Mouse (Mus musculus) monocyte, adult 2 months (primary cell): ENCODE data around the gene Col23a1.

Source experiments
- DNase-seq, 2 experiments: peaks; one replicate each; pipeline ENCODE4 v3.0.0; 2022; ENCODE audit warnings: low spot score in 2 of 2, low read depth in 1 of 2

Gene Col23a1

DNA sequence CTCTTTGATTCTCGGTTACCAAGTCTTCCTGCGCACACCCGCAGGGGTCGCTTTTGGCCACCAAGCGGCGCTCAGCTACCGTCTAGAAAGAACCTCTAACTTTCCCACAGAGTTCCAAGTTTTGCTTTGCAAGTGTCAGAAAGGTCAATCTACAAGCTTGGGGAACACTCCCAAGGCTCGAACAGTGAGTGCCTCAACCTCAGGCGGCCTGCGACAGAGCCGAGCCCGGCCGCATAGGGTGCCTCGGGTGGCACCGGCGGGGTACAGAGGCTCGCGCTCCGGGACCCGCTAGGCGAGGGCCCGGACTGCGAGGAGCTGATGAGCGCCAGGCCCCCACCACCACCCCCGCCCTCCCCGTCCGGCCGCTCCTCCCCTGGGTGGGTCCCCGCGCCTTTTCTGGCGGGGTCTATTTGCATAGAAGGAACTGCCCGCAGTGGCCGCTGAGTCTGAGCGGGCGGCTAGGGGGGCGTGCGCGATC, at the start of gene Col23a1:
Col23a1 (plus strand) TSS at position 357 of the 478 bp plus-strand sequence.
- DNase-seq: peak in 1 of 2 experiments; percentile 6

GRCm38 (mm10) chr11:51242897-51243296, 46.8 kb upstream of the Col23a1 start:
- no peak for DNase-seq

DNA sequence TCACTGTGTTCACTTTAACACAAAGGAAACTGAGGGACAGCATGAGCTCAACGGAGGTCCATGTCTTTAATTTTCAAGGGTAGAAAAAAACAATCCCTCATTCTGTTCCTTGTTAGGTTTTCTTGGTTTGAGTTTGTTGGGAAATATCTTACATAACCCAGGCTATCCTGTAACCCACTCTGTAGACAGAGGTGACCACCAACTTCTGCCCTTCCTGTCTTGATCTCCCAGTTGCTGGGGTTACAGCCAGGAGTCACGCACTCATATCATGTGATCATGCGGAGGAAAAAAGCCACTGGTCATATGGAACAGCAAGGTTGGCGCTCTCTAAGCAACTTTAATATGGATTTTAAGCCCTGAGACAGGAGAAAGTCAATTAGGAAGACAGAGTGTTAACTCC, 32.7 kb upstream of the Col23a1 start:
- no peak for DNase-seq

GRCm38 (mm10) chr11:51261680-51262219, 28.0 kb upstream of the Col23a1 start, which contains the start of gene Clk4:
Clk4 (plus strand) TSS chr11:51261730.
- DNase-seq: no peak

GRCm38 (mm10) chr11:51262342-51263285, 27.1 kb upstream of the Col23a1 start, which contains the start of gene BC049762:
BC049762 (minus strand) TSS chr11:51263046.
- DNase-seq: peak; percentile 96 to 99

GRCm38 (mm10) chr11:51263286-51263831, 26.4 kb upstream of the Col23a1 start:
- DNase-seq: no peak

GRCm38 (mm10) chr11:51264352-51264751, 25.4 kb upstream of the Col23a1 start:
- no peak for DNase-seq

DNA sequence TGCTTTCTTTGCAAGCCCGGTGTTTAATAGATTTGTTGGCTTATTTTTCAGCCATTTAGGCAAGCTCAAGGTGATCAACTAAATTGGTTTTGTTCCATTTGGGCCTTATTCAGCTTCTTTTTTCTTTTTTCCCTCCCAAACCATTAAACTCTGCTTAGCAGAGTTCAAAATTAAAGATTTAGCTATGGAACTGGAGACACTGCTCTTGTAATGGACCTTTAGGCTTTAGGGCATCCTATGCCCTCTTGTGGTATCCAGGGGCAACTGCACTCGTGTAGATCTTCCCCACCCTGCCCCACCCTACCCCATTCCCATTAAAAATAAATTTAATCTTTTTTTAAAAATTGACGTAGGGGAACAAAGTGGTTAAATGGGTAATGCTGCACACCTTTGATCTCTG, 24.4 kb upstream of the Col23a1 start:
- no peak for DNase-seq

GRCm38 (mm10) chr11:51274418-51274817, 15.3 kb upstream of the Col23a1 start:
- no peak for DNase-seq

GRCm38 (mm10) chr11:51290066-51290955, 591 bp downstream of the Col23a1 start:
- DNase-seq: no peak

GRCm38 (mm10) chr11:51293956-51294530, 4.3 kb downstream of the Col23a1 start:
- no peak for DNase-seq

DNA sequence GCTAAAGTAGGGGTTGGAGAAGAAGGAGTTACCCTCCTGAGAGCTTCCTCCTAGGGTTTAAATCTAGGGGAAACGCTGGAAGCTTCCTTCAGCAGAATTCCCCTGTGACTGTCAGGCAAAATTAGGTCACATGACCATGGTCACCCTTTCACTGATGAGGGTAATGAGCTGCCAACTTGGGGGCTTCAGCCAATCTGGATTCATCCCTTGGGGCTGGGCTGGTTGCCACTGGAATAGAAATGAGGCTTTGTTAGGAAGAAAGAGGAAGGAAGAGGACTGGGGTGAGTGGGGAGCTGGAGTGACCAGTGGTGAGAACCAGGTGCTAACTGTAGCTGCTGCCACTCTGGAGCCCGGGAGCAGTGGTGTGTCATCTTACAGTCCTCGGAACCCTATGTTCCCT, 6.0 kb downstream of the Col23a1 start:
- DNase-seq: no peak

DNA sequence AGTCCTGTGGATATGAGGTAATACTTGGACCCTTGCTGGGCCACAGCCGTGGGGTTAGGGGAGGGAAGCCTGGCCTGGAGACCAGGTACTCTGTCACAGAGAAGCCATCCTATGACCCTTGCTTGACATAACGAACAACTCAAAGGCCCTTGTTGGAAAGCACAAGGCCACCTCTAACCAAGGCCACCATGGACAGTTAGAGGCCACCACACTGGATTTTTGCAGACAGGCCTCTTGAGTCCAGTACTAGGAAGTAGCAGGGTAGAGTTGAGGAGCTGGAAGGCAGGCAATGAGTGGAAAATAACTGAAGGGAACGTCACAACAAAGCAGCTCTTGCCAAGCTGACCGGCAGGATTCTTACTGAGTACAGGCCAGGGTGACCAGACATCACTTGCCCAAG, 9.0 kb downstream of the Col23a1 start:
- no peak for DNase-seq

- DNase-seq: no peak
These were observed 12.7 kb downstream of the Col23a1 start for GRCm38 (mm10) chr11:51302396-51302795.

DNA sequence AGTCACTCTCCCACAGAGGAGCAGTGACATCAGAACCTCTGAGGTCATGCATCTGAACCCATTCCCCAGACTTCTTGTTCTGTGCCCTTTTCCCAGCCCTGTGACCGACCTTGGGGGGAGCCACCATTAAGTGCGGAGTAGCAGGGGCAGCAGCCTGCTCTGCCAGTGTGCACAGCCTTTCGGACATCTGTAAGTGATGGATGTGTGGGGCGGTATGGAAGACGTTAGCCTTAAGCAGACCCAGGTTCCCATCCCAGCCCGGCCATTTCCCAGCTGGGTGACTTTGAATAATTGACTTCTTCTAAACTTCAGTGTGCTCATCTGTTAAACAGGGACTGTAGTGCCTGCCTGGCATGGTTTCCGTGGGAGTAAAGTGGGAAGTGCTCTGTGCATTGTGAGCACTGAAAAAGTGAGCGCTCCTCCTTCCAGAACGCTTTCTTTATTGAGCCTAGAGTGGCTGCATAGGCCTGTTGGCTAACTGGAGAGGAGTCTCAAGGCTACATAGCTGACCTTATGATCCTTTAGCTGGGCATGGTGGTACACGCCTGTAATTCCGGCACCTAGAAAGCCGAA, 14.3 kb downstream of the Col23a1 start:
- no peak for DNase-seq

DNA sequence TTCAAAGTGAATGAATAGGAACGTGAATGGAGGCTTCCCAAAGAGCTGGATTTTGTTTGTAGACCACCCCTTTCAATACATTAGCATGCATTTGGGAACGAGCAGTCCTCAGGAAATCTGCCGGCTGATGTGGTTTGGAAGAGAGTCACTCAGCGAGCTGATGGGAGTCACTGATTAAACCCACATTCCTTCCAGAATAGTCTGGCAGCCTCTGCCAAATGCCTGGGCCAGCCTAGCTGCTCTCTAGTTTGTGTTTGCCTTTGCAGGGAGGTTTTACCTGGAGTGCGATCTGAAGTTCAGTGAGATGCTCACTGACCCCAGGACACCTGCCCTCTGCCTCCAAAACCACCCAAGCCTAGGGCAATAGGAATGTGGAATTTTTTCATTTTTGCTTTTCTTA, 18.6 kb downstream of the Col23a1 start:
- no peak for DNase-seq

GRCm38 (mm10) chr11:51311846-51312245, 22.1 kb downstream of the Col23a1 start:
- DNase-seq: no peak

- no peak for DNase-seq
These were observed 26.5 kb downstream of the Col23a1 start for GRCm38 (mm10) chr11:51315991-51316810.

GRCm38 (mm10) chr11:51320609-51321008, 30.9 kb downstream of the Col23a1 start:
- no peak for DNase-seq
